Mouse (Mus musculus) telencephalon, adult 2 months (tissue): ENCODE data around the gene Krt8.

Experiments used
- DNase-seq: peaks from one replicate; pipeline ENCODE4 v3.0.0-alpha.2; 2011; ENCODE audit warnings: low read depth, low spot score

The Krt8 gene

GRCm38 (mm10) chr15:102007097-102008069, 3.1 kb upstream of the Krt8 start:
- no peak for DNase-seq

- DNase-seq = no peak
These were observed 2.0 kb upstream of the Krt8 start for GRCm38 (mm10) chr15:102006317-102006716.

DNA sequence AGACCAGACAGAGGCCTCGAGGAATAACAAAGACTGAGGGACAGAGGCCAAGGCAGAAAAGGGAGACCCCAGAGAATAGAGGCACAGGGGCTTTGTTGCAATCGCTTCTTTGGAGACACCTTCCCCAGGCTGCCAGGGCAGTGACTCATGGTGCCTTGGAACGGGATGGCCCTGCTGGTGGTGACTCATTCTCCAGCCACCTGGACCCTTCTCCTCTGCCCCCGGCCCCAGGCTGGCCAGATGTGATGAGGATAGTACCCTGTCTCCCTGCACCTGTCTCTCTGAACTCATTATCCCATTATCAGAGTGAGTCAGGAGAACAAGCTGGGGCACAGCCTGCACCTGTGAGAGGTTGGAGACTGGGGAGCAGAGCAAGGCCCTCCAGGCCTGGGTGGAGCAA, 1.0 kb upstream of the Krt8 start:
- no peak for DNase-seq

DNA sequence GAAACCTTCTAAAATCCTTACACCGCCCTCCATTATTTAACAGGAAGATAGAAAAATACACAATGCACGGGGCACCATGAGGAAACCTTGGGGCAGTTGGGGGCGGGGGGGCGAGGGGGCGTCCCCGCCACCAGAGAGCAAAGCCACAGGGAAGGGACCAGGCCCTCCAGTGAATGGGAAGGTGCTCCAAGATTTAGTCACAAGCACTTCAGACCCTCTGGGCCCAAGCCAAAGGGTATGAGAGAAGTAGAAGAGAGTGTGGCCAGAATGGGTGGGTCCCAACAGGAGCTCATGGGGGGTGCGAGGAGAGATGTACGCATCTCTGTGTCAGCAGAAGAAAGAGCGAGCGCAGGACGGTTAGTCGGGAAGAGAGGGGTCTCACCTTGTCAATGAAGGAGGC, 766 bp downstream of the Krt8 start:
- no peak for DNase-seq

DNA sequence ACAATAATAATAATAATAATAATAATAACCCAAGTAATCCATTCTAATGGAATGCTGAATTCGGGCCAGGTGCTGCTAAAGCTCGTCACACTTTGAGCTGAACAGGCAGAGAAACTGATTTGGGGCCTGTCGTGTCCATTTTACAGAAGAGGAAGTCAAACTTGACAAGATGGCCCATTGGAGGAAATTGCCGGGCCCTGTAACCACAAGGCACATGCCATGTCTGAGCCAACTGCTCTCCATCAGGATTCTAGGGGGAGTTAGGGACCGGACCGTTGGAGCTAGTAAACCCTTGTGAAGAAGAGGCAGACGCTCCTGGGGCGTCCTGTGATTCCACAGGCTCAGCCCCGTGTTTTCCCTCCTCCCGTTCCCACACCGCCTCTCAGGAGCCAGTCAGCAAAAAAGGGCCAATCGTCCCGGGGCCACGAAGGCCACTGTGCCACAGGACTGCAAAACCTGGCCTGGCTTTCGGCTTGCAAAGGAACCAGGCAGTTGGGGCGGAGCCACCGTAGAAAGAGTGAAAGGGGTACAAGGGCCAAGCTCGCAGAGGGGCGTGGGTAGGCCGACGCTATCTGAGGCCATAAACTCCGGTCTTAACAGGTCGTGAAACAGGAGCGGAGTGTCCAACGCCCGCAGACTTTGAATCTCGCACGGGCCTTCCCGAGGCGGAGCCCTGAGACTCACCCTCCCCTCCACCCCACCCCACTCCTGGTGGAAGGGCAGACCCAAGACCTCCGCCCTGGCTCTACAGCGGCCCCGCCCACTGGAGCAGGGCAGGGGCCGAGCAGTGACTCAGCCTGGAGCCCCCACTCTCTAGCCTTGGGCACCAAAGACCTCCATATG, 1.4 kb downstream of the Krt8 start:
- DNase-seq = no peak

GRCm38 (mm10) chr15:101999676-102000335, 4.5 kb downstream of the Krt8 start:
- DNase-seq = no peak

GRCm38 (mm10) chr15:101999156-101999555, 5.1 kb downstream of the Krt8 start:
- no peak for DNase-seq

- peak; percentile 33 for DNase-seq
These were observed 7.7 kb downstream of the Krt8 start for GRCm38 (mm10) chr15:101996450-101997078.

- DNase-seq = no peak
These were observed 8.6 kb downstream of the Krt8 start for GRCm38 (mm10) chr15:101995484-101996236.

DNA sequence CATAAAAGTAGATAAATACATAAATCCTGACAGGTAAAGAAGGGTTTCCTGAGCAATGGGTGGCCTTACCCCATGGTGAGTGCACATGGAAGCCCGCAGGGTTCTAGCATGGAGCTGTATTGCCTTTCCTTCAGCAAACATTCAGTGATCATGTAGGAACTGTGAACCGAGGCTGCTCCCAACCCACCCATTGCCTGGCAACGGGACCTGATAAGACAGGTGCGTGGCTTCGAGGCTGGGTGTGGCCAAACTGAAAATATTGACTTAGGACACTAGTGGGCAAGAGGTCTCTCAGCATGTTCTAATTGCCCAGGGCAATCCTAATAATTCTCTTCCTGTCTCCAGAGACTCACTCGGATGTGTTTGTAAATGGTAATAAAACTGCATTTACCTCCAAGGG, 9.9 kb downstream of the Krt8 start:
- DNase-seq = no peak

- DNase-seq = no peak
These were observed 13.3 kb downstream of the Krt8 start for GRCm38 (mm10) chr15:101990946-101991345.

GRCm38 (mm10) chr15:101988714-101989113, 15.6 kb downstream of the Krt8 start:
- DNase-seq = no peak

DNA sequence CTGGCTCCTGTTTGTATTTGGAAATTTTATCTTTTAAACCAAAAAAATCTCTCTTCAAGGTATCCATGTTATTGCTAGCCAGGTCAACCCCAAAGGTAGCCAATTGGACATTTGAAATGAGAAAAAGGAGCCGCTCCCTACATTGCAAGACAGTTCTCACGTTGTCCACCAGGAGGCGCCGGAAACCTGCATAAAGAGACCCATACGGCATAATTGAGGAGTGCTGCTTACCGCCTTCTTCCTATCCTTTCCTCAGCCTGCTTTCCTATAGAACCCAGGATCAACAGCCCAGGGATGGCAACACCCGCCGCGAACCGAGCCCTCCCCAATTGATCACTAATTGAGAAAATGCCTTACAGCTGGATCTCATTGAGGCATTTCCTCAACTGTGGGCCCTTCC, 16.2 kb downstream of the Krt8 start:
- DNase-seq = peak; percentile 29

GRCm38 (mm10) chr15:101984746-101985145, 19.5 kb downstream of the Krt8 start:
- DNase-seq = no peak

DNA sequence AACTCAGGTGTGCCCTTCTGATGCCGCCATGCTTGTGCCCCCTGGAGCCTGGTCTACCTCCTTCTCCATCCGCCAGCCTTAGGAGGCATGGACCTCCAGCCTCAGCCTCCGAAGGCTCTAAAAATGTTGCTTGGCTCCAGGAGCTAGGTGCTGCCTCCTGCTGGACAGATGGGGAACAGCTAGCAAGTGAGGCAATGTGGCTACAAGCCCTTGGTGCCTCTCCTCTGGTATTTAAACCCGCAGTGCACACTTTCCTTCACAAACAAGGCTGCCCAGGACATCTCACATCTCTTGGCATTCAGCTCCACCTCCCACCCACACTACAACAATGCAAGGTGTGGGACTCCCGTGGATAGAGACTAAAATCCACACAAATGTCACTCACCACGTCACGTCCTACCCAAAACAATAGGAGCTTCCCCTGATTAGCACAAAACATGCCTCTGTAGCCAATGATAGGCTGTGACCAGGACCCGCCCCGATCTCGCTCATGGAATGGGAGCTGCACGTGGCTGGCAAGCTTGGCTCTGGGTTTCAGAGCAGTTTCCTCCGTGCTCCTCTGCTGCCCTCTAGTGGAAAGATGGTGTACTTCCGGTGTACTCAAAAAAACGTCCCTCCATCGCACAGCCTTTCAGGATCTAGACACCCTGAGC, 20.2 kb downstream of the Krt8 start:
- peak; percentile 93 for DNase-seq

DNA sequence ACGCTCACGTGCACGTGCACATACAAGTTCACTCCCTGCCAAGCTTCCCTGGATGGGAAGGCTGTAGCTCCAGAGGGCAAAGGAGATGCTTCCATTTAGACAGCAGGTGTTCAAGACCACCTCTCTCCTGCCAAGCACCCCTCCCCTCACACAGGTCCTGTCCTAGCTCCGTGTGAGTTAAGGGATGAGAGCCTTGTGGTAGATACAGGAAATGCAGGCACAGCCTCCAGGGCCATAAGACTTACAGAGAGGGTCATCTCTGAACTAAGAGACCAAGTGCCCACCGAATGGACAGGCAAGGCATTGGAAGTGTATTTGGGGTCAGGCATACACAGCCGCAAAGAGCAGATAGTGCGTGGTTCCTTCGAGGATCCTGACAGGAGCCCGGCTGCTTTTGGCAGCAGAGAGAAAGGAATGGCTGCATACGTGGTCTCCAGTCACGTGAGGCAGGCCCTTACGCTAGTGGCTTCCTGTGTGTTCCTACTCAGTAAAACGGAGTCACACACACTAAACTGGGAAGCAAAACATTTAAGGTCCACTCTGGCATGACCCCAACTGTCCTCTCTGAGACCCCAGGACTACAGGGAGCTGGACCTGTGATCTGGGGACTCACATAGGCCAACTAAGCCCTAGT, 20.9 kb downstream of the Krt8 start:
- DNase-seq = no peak

- no peak for DNase-seq
These were observed 23.4 kb downstream of the Krt8 start for GRCm38 (mm10) chr15:101980849-101981248.

DNA sequence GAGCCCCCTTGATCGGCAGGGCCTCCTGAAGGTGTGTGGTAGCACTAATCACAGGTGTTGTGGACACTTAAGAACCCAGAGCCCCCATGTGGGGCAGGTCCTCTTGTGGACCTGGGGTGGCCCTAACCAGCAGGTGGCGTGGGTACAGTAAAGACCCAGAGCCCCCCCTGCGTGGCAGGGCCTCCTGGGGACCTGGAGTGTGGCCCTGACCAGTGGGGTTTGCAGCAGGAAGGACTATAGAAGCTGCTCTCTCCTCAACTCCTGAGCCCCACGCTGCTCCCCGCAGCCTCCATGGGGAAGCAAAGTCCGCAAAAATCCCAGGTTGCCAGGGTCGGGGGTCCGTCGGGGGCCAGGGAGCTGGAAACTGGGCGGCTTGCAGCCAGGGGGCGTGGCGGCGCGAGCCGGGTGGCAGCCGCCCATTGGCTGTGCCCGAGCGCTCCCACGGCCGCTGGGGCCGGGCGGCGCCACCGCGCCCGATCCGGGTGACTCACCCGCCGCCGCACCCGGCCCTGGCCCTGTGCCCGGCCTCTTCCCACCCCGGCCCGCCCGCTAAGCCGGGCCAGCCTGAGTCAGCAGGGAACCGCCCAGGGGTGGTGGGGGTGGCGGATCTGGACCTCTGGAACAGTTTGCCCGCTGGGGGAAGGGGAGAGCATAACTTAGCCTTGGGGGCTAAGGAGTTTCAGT, 27.1 kb downstream of the Krt8 start:
- DNase-seq = no peak

- no peak for DNase-seq
These were observed 27.6 kb downstream of the Krt8 start for GRCm38 (mm10) chr15:101976641-101977040.
